Mouse (Mus musculus) bone marrow, adult 2 months (tissue): ENCODE results near the gene Cyba.

Experiments used
- CTCF ChIP-seq: fragments of 200-500 bp; IDR thresholded peaks from 2 replicates; pipeline ENCODE4 v1.5.1; 2011; ENCODE audit warnings: low read length, control low read depth; ENCODE audit not compliant: control insufficient read depth, insufficient read depth
- POLR2A ChIP-seq: fragments of 200-500 bp; IDR thresholded peaks from 2 replicates; pipeline ENCODE4 v1.6.1; 2011; ENCODE audit warnings: low read depth, mild to moderate bottlenecking, control low read depth, low read length, borderline replicate concordance; ENCODE audit not compliant: control insufficient read depth

GRCm38 (mm10) chr8:122419881-122420555, 12.7 kb downstream of the Cyba start:
- TF ChIP-seq CTCF (no peak), POLR2A (no peak)
